Mouse (Mus musculus): ENCODE measurements around the gene Zmat1. TPM values are rescaled to one million over a fixed set of nuclear protein-coding genes. Genes with fewer than 3 reads are reported as not detected.

The Zmat1 gene
- polyA plus RNA-seq, 1 experiment: 5.8 TPM

Other genes starting within 250 kb of the Zmat1 start
- 2.4 and 3.0 TPM in 2 replicates for gene Armcx2, start 200.0 kb downstream of the Zmat1 start, polyA plus RNA-seq (2012; ENCODE audit: insufficient read depth, insufficient read length, missing spikeins)
- not detected in 2 replicates for gene Nxf2, start 44.5 kb downstream of the Zmat1 start, polyA plus RNA-seq (2012; ENCODE audit: insufficient read depth, insufficient read length, missing spikeins)
- gene Gm15023, start 168.4 kb upstream of the Zmat1 start, polyA plus RNA-seq (2012; ENCODE audit: insufficient read depth, insufficient read length, missing spikeins): not detected in 2 replicates
- not detected in 2 replicates for gene Tceal6, start 201.5 kb upstream of the Zmat1 start, polyA plus RNA-seq (2012; ENCODE audit: insufficient read depth, insufficient read length, missing spikeins)